In the genomic region with DNA sequence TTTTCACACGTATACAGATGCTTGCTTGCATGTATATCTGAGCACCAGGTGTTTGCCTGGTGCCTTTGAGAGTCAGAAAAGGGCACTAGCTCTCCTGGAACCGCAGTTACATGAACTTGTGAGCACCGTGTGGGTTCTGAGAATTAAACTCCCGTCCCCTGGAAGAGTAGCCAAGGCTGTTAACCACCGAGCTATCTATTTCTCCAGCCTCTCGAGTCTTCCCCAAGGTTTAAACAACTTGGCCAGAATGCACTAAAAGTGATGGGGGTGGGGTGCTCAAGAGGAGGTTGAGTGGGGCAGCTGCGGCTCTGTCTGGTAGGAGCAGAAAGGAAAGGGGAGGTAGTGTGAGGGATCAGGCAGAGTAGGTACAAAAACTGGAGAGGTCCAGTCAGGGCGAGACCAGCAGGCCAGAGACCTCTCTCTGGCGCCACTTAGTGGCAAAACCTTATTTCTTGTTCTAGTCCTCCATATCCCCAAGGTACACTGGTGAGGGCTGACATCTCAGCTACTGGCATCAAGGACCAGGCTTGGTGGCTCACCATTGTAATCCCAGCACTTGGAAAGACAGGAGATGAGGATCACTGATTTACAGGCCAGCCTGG, we compare ENCODE assay signal across 8 mouse cellular contexts. TPM values are rescaled to one million over a fixed set of nuclear protein-coding genes. Genes with fewer than 3 reads are reported as not detected.
DNase-seq lines count a peak whose midpoint lies in the region; ATAC-seq and TF ChIP-seq lines count a peak whose summit lies in the region.

No protein-coding gene starts in this region.

- H3K27ac ChIP-seq in limb, embryonic 12.5 days: peak overlapping the region; percentile 53; the same call in 1 of the 2 replicates
- no peak overlapping the region for H3K27ac ChIP-seq in midbrain, postnatal 0 days (ENCODE audit: low read depth, low read length)
- H3K27ac ChIP-seq in testis, adult 2 months (ENCODE audit: control insufficient read depth, insufficient read depth, low read depth, low read length): no peak overlapping the region

- peaks cover 13% of the 10 kb centered on the region; the same call in 1 of the 2 replicates for H3K4me1 ChIP-seq in limb, embryonic 12.5 days (replicated peaks)
- no peaks in the 10 kb centered on the region for H3K4me1 ChIP-seq in midbrain, postnatal 0 days (ENCODE audit: insufficient read depth, low read length)
- H3K4me1 ChIP-seq in testis, adult 2 months (ENCODE audit: control insufficient read depth, insufficient read depth, low read length): peaks cover 7% of the 10 kb centered on the region

- peaks cover 18% of the 10 kb centered on the region for H3K79me3 ChIP-seq in C2C12 (ENCODE audit: low read depth)

- no peaks in the 10 kb centered on the region for H3K36me3 ChIP-seq in C2C12 (ENCODE audit: control insufficient read depth, insufficient read depth)
- H3K36me3 ChIP-seq in limb, embryonic 12.5 days: no peaks in the 10 kb centered on the region
- no peaks in the 10 kb centered on the region for H3K36me3 ChIP-seq in midbrain, postnatal 0 days (ENCODE audit: insufficient read depth, low read length)
- no peaks in the 10 kb centered on the region for H3K36me3 ChIP-seq in testis, adult 2 months (ENCODE audit: control insufficient read depth, insufficient read depth, low read length)

- peak; percentile 58 for TF ChIP-seq CTCF in C2C12 (IDR thresholded peaks at IDR 0.05; ENCODE audit: control insufficient read depth, insufficient read depth, insufficient read length)
- peak; percentile 60 for TF ChIP-seq CTCF in midbrain, postnatal 0 days (IDR thresholded peaks at IDR 0.05)
- peak; percentile 62; the same call in 1 of the 2 replicates for TF ChIP-seq CTCF in testis, adult 2 months (IDR thresholded peaks at IDR 0.05; ENCODE audit: control insufficient read depth, insufficient read depth, insufficient replicate concordance, low read depth, low read length)

- 20% methylated on average over 9 of the region's 9 CpGs for WGBS in limb, embryonic 12.5 days
- WGBS in midbrain, postnatal 0 days: 30% methylated on average over 9 of the region's 9 CpGs

- H3K27me3 ChIP-seq in C2C12 (ENCODE audit: control insufficient read depth, insufficient read depth, insufficient read length): no peaks in the 10 kb centered on the region
- no peaks in the 10 kb centered on the region; the same call in 1 of the 2 replicates for H3K27me3 ChIP-seq in limb, embryonic 12.5 days
- 0 out of 2 replicates have a peak, but pooled peaks cover 4% of the 10 kb centered on the region for H3K27me3 ChIP-seq in midbrain, postnatal 0 days (ENCODE audit: insufficient read depth, low read length)
- peaks cover 4% of the 10 kb centered on the region for H3K27me3 ChIP-seq in testis, adult 2 months (ENCODE audit: control insufficient read depth, insufficient read depth, low read length)

- DNase-seq in adrenal gland, adult 2 months: peak; percentile 87
- DNase-seq in embryo, embryonic 11.5 days (ENCODE audit: low read depth, low spot score): peak; percentile 65
- DNase-seq in gastrocnemius, postnatal 4 days (ENCODE audit: low spot score in 2 of 2): peak; percentile 58 to 81
- DNase-seq in kidney, adult 11 months: peak; percentile 82
- peak; percentile 68 for DNase-seq in midbrain, postnatal 0 days (ENCODE audit: low spot score)

- ATAC-seq in limb, embryonic 12.5 days (ENCODE audit: insufficient number of reproducible peaks, insufficient read depth, low FRiP score, low TSS enrichment, low read depth): no peak
- ATAC-seq in midbrain, postnatal 0 days (ENCODE audit: low FRiP score): no peak

- no peaks in the 10 kb centered on the region for H3K9me3 ChIP-seq in limb, embryonic 12.5 days
- H3K9me3 ChIP-seq in midbrain, postnatal 0 days (ENCODE audit: low read length): no peaks in the 10 kb centered on the region

- H3K4me3 ChIP-seq in C2C12 (ENCODE audit: insufficient read depth, poor library complexity, severe bottlenecking): no peak overlapping the region
- no peak overlapping the region for H3K4me3 ChIP-seq in limb, embryonic 12.5 days (replicated peaks)
- H3K4me3 ChIP-seq in midbrain, postnatal 0 days (ENCODE audit: low read depth, low read length): no peak overlapping the region
- H3K4me3 ChIP-seq in testis, adult 2 months (ENCODE audit: control insufficient read depth, low read depth, low read length): no peak overlapping the region

- no peak for TF ChIP-seq POLR2A in testis, adult 2 months (IDR thresholded peaks at IDR 0.05; ENCODE audit: control insufficient read depth, low read depth, low read length)

- H3K9ac ChIP-seq in limb, embryonic 12.5 days (replicated peaks): 0 out of 2 replicates have a peak overlapping the region, but pooled peaks have one; percentile 8
- H3K9ac ChIP-seq in midbrain, postnatal 0 days (replicated peaks; ENCODE audit: low read length, poor library complexity, severe bottlenecking): no peak overlapping the region

- peaks cover 25% of the 10 kb centered on the region for H3K79me2 ChIP-seq in C2C12 (ENCODE audit: control insufficient read depth, insufficient read depth)

- peak overlapping the region; percentile 42 for H3ac ChIP-seq in C2C12 (ENCODE audit: control insufficient read depth, insufficient read length, low read depth)

- peak overlapping the region; percentile 19; the same call in 1 of the 2 replicates for H3K4me2 ChIP-seq in limb, embryonic 12.5 days
- H3K4me2 ChIP-seq in midbrain, postnatal 0 days (ENCODE audit: low read depth, low read length, poor library complexity, severe bottlenecking): no peak overlapping the region

TF ChIP-seq in C2C12, 6 proteins besides CTCF, POLR2A, EP300 and RAD21:
- TF ChIP-seq MAX (IDR thresholded peaks at IDR 0.05) (no peak), MYOD1 (IDR thresholded peaks at IDR 0.05; ENCODE audit: control insufficient read depth, insufficient read length, low read depth) (no peak), FOSL1 (IDR thresholded peaks at IDR 0.05; ENCODE audit: insufficient read depth, low read length, poor library complexity, severe bottlenecking) (no peak), USF1 (IDR thresholded peaks at IDR 0.05; ENCODE audit: low read depth) (no peak)

RNA-seq across cellular contexts. Expression of gene Actb, which starts 25.6 kb away (rescaled TPM):
- polyA plus RNA-seq in C2C12 (2012; fragmentation: generic; extraction: Trizol): 6,665 TPM
- total RNA-seq in adrenal gland, adult 2 months (2021): 1,000 to 10,000 TPM; 3,681 to 3,786 TPM
- 3,805 and 4,221 TPM in 2 replicates for polyA plus RNA-seq in adrenal gland, adult 2 months (2012; rRNA removed)
- 1,000 to 10,000 TPM; 2,802 to 2,810 TPM for total RNA-seq in gastrocnemius, postnatal 4 days (2021)
- 12,553 and 13,538 TPM in 2 replicates for polyA plus RNA-seq in limb, embryonic 12.5 days (2016; fragmentation: Nextera tagmentation; extraction: Ambion mirVana)
- 5,191 and 5,200 TPM in 2 replicates for total RNA-seq in midbrain, postnatal 0 days (2014; rRNA removed)
- 15,915 and 17,004 TPM in 2 replicates for polyA plus RNA-seq in midbrain, postnatal 0 days (2015; fragmentation: Nextera tagmentation; extraction: Ambion mirVana)
- 1,383 and 1,491 TPM in 2 replicates for polyA plus RNA-seq in testis, adult 2 months (2012; rRNA removed)

RNA-seq across cellular contexts. Expression of gene Fscn1, which starts 28.0 kb away (rescaled TPM):
- polyA plus RNA-seq in C2C12 (2012; fragmentation: generic; extraction: Trizol): 583 TPM
- 10 to 100 TPM; 24.6 to 42.9 TPM for total RNA-seq in adrenal gland, adult 2 months (2021)
- polyA plus RNA-seq in adrenal gland, adult 2 months (2012; rRNA removed): 129 and 134 TPM in 2 replicates
- total RNA-seq in gastrocnemius, postnatal 4 days (2021): 100 to 1,000 TPM; 182 to 208 TPM
- polyA plus RNA-seq in limb, embryonic 12.5 days (2016; fragmentation: Nextera tagmentation; extraction: Ambion mirVana): 576 and 587 TPM in 2 replicates
- total RNA-seq in midbrain, postnatal 0 days (2014; rRNA removed): 536 and 616 TPM in 2 replicates
- 485 and 504 TPM in 2 replicates for polyA plus RNA-seq in midbrain, postnatal 0 days (2015; fragmentation: Nextera tagmentation; extraction: Ambion mirVana)
- polyA plus RNA-seq in testis, adult 2 months (2012; rRNA removed): 27.1 and 27.3 TPM in 2 replicates

RNA-seq across cellular contexts. Expression of gene Fbxl18, which starts 37.0 kb away (rescaled TPM):
- polyA plus RNA-seq in C2C12 (2012; fragmentation: generic; extraction: Trizol): 9.5 TPM
- total RNA-seq in adrenal gland, adult 2 months (2021): 10 to 100 TPM in 1 of 2 experiments, 1 to 10 TPM in 1; 9.6 to 11.4 TPM
- polyA plus RNA-seq in adrenal gland, adult 2 months (2012; rRNA removed): 42.3 and 44.3 TPM in 2 replicates
- 1 to 10 TPM; 9.7 to 9.8 TPM for total RNA-seq in gastrocnemius, postnatal 4 days (2021)
- polyA plus RNA-seq in limb, embryonic 12.5 days (2016; fragmentation: Nextera tagmentation; extraction: Ambion mirVana): 13.0 and 13.1 TPM in 2 replicates
- total RNA-seq in midbrain, postnatal 0 days (2014; rRNA removed): 52.8 and 67.5 TPM in 2 replicates
- 25.5 and 27.5 TPM in 2 replicates for polyA plus RNA-seq in midbrain, postnatal 0 days (2015; fragmentation: Nextera tagmentation; extraction: Ambion mirVana)
- polyA plus RNA-seq in testis, adult 2 months (2012; rRNA removed): 8.5 and 8.9 TPM in 2 replicates
